Mouse (Mus musculus): ENCODE results near the gene Elmo1.
A peak's percentile ranks its signal among the peaks of the same experiment; 100 is the strongest.

Elmo1 gene

DNA sequence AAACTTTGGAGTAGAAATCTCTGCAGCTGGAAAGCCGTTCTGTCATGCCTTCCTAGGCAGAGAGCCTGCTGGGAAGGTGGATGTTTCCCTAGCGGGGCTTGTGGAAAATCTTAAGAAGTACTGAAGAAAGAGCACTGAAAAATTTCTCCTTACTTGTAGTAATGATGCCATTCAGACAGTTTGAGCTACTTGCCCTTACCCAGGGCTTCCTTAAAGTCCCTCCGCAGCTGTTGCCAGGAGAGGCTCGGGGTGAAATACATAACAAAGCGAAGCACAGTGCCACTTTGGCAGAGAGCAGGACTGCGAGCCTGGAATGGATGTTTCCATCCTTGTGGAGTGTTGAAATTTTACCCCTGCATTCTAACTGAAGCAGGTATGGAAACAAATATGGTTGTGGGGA, 164.5 kb downstream of the Elmo1 start:
- no peak for ATAC-seq (ENCODE audit: insufficient number of reproducible peaks, low FRiP score, low TSS enrichment)

DNA sequence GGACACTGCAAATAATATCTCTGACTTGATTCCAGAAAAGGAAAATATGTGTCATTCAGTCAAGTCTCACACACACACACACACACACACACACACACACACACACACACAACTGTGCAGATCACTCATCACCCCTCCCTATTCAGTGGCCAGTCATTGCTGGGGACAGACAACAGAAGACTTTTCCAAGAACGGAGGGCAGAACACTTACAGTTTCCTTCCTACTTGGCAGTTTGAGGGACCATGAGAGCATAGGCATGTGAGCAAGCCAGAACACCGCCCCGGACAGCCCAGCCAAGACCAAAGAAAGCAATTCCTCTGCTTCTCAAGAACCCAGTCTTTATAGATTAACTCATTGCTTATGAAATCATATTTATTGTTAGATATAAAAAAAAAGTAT, 165.0 kb downstream of the Elmo1 start:
- no peak for ATAC-seq (ENCODE audit: insufficient number of reproducible peaks, low FRiP score, low TSS enrichment)

DNA sequence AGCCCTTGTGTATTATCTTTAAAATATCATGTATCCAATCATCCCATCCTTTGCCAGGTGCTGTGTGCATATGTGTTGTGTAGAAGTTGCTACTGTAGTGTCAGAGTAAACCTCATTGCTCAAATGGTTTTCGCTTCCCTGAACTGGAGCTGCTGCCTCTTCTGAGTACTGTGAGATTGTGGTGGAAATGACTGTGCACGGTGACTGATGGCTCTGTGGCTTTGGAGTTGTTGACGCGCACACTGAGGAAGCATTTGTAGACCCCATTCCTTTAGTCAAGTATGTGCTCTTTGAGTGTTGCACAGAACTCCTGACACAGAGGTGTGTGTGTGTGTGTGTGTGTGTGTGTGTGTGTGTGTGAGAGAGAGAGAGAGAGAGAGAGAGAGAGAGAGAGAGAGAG, 166.2 kb downstream of the Elmo1 start:
- no peak for ATAC-seq (ENCODE audit: insufficient number of reproducible peaks, low FRiP score, low TSS enrichment)

DNA sequence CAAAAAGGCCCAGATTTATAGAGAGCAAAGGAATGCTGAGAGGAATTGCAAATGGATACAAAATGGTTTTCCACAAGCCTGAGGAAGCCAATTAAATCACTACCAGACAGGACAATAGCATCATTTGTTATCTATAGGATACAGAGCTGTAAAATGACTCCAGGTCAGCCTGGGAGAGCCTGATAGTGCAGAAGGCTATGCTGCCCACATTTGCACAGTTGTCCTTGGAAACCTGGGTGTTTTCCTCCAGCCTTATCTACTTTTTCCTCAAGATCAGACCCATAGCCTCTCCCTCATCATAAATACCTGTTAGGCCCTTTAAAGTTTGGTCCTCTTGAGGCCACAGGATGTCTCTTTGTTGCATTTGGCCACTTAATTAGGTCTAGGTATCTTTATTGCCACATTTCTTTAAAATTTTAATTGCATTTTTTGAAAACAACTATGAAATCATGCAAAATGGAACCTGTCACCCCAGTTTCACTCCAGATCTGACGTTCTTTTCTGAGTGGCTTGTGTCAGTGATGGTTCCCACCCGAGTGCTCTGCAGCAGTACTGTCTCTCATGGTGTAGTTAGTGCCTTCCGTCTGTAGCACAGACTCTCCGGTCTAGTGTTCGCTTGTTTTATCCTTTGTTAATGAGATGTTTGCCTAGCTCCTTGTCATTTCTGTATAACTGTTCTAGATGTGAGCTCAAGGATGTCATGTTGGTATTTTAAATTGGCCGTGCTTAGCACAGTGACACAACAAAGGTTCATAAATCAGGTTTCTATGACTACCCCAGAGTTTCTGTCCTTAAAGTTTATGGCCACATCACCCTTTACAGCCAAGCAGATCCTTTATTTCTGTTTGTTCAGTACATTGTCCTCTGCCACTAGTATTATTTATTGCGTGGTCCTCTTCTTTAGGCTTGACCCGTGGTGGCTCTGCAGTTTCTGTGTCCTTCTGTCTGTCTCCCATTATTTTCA, 167.4 kb downstream of the Elmo1 start:
- ATAC-seq (ENCODE audit: insufficient number of reproducible peaks, low FRiP score, low TSS enrichment) = no peak

DNA sequence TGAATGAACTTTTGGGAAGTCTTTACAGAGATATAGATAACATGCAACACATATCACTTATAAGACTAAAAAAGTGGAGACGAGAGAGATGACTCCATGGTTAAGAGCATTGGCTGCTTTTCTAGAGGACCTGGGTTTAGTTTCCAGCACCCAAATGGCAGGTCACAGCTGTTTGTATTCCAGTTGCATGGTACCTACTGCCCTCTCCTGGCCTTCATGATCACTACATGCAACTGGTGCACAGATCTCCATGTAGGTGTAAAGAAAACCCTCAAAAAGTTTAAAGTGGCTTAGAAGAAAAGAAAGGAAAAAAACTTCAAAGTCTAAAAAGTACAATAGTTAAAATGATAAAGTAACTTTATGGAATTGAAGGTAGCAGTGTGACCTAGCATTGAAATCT, 172.8 kb downstream of the Elmo1 start:
- no peak for ATAC-seq (ENCODE audit: insufficient number of reproducible peaks, low FRiP score, low TSS enrichment)

DNA sequence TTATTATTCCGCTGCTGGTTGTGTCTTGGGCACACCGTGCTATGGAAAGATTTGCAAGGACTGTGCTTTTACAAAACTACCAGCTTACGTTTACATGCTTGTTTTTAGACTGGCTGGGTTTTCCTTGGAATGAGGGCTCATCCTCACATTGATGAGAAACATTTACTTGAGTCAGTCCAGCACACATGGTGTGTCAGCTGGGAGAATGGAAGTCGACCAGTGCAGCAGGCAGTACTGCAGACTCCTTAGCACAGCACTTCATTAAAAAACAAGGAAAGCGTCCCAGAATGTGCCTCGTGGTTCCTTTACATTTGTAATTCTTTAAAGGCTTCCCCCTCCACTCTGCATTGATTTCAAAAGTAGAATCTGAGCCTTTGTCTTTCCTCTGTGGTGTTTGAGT, 179.8 kb downstream of the Elmo1 start:
- ATAC-seq (ENCODE audit: insufficient number of reproducible peaks, low FRiP score, low TSS enrichment) = no peak

DNA sequence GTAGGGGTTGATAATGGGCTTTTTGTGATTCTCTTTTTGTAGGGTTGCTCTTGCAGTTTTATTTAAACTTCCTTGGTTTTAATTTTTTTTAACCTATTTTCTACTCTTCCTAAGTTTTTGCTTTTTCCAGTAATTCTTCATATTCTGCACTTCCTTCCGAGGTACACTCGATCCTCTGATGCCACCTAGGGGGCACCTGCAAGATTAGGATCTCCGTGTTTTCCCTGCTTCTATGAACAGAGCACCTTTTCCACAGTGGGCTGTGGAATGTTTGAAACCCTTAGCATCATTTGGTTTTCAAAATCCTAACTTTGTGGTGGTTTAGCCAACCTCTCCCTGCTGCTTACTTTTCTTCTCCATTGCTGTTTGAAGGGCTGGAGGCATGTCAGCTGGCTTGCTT, 181.4 kb downstream of the Elmo1 start:
- ATAC-seq (ENCODE audit: insufficient number of reproducible peaks, low FRiP score, low TSS enrichment) = no peak

DNA sequence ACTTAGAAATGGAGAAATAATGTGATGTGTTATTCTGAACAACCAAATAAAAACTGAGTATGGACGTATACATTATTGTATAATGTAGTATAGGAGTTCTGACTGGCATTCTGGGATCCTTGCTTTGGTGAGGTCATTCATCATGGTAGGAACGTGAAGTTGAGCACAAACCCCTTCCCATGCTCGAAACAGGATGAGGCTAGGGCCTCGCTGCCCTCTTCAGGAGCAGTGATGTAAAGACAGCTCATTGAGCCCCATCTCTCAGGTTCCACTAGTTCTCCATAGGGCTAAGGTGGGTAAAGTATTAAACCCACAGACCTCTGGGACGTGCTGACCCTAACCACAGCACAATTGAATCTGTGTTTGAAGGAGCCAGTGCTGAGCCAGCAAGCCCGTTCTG, 182.2 kb downstream of the Elmo1 start:
- ATAC-seq (ENCODE audit: insufficient number of reproducible peaks, low FRiP score, low TSS enrichment) = no peak

DNA sequence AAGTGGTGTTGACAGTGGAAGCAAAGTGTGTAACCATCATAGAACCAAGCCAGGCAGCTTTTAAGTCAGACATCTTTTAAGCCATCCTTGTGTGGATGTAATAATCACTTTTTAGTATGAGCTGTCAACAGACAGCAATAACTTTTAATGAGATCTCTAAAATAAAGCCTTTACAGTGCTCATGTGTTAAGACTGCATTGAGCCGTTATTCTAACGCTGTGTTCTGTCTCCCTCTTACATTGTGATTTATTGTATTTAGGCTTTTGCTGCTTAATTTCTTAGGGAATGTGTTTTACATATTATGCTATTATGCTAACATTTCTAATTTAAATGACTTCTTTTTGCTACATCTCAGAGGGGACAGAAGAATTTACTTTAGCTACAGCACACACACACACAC, 189.5 kb downstream of the Elmo1 start:
- no peak for ATAC-seq (ENCODE audit: insufficient number of reproducible peaks, low FRiP score, low TSS enrichment)

DNA sequence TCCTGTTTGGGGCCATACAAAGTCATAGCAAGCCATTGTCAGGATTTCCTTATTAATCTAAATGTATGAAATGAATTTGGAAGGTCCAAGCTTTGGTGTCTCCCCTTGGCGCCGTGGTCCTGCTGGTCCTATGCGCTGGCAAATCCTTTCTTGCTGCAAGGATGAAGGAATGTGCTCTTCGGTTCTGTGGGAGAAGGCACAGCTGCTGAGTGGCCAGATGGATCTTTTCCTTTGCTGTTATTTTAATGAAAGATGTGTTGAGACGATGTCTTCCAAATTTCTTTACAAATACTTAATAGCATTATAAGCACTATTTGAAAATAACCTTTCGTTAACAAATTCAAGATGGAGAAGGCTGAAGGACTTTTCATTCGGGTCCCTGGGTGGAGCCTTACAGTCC, 193.5 kb downstream of the Elmo1 start:
- no peak for ATAC-seq (ENCODE audit: insufficient number of reproducible peaks, low FRiP score, low TSS enrichment)

DNA sequence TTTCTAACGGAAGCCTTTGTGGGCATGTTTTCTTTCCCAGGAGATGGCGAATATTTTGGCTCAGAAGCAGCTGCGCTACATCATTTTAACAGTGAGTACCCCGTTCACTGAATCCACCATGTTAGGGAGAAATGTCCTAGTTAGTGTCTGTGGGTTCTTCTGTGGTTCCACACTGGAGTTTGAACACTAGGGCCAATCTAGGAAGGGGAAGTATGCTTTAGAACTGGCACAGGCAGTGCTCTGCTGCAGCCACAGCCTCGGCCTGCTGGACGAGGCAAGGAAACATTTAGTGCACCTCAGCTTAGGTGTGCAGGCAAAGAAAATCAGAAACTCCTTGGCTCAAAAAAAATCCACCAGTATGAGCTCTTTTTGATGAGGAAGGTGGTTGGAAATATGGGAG, 196.3 kb downstream of the Elmo1 start:
- no peak for ATAC-seq (ENCODE audit: insufficient number of reproducible peaks, low FRiP score, low TSS enrichment)

DNA sequence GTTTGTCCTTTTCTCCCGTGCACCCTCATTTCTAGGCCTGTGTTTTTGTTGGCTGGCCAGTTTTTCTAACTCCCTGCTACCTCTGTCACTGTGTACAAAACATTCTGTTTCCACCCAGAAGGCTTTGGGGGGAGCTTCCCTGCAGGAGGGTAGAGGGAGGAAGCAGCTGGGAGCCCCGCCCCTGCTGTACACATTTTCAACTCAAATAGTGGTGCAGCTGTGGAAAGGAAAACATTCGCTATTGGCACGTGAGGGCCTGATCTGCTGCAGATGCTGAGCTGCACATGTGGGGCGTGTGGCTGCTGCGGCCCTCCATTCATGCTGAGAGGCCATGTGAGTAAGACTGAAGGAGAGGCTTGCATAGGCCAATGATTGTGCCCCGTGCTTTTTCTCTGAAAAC, 198.0 kb downstream of the Elmo1 start:
- no peak for ATAC-seq (ENCODE audit: insufficient number of reproducible peaks, low FRiP score, low TSS enrichment)

DNA sequence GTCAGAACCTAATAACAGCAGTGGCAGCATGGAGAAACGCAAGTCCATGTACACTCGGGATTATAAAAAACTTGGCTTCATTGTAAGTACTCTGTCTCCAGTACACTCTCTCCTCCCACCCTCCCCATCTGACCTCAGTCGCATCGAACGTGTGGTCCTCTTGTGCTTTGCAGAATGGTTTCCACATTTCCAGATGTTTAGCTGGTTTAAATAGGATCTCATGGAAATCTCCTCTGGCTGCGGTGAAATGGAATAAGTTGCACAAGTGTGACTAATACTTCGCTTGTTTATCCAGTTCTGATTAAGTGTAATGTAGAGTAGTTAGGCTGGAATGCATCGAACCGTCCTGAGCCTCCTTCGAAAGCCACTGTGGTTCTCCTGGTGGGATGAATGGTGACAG, 200.0 kb downstream of the Elmo1 start:
- no peak for ATAC-seq (ENCODE audit: insufficient number of reproducible peaks, low FRiP score, low TSS enrichment)

DNA sequence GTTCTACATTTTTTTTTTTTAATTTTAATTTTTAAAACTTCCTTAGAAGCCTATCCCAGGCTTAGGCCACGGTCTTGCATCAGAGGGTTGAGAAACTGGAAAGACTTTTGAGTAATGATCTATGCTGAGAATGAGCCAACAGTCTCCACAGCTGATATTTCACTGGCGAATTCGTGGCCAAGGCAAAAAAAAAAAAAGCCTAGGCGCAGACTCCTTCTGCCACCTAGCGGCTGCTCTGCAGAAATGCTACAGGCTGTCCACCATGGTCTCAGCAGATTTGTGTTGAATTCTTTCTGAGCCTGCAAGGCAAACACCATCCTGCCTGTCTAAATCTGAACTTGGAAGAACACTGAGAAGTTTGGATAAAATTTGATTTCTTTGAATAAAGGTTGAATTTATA, 202.0 kb downstream of the Elmo1 start:
- ATAC-seq (ENCODE audit: insufficient number of reproducible peaks, low FRiP score, low TSS enrichment) = peak; percentile 62

DNA sequence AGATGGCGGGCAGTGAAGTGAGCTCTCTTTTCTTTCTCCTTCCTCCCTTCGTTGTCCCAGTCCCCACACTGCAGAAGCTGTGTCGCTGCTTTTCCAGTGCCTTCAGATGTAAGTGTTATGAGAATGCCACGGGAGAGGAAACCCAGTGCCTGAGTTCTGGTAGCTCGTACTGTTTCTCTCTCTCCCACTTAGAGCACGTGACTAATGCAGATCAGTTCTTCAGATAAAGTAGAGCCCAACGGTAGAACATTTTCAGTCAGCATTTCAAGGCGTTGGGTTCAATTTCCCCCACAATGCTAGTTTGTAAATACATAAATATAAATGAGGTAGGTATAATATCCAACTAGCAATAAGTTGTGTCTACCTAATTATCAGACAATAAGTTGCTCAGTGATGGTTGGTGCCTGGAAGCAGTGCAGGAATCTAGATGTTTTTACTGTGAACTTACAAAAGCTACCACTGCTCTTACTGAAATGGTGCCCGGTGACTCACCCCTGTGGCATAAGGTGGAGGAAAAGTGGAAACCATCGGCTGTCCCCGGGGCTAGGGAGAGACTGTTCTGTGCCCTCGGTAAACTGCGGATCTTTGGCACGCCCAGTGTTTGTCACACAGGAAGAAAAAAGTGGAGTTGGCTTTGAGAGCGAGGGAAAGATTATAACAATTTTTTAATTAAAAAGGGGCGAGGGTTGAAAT, 205.0 kb downstream of the Elmo1 start:
- no peak for ATAC-seq (ENCODE audit: insufficient number of reproducible peaks, low FRiP score, low TSS enrichment)

DNA sequence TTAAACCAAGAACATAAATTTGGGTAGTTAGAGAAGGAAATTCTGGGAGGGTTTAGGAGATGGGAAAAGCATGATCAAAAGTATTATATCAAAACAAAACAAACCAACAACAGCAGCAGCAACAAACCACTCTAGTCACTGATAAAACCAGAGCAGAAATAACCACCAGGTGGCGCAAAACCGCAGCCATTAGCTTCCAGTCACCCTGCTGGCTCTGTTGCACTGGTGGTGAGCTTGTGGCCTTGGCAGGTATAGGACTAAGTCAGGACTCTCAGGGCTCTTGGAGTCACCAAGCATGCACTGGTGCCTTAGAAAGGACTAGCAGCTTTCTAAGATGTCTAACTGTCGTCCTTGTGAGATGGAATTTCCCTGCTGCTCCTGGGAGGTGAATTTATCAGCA, 207.4 kb downstream of the Elmo1 start:
- no peak for ATAC-seq (ENCODE audit: insufficient number of reproducible peaks, low FRiP score, low TSS enrichment)

DNA sequence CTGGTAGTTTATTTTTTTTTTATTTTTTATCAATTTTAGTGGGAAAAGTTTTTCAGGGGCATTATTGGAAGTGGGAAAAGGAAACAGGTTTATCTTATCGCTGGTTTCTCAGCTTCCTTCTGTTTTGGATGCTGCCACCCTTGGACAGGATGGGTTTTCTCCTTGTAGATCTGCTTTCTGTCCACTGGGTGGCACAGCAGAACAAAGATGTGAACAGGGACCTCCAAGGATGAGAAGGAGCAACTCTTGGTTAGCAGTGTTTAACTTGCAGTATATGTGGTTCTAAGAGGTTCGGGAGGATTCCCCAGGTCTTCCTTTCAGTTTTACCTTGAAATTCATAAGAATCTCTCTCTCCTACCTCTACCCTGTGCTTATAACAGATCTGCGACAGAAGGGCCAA, 209.0 kb downstream of the Elmo1 start:
- peak; percentile 84 for ATAC-seq (ENCODE audit: insufficient number of reproducible peaks, low FRiP score, low TSS enrichment)

DNA sequence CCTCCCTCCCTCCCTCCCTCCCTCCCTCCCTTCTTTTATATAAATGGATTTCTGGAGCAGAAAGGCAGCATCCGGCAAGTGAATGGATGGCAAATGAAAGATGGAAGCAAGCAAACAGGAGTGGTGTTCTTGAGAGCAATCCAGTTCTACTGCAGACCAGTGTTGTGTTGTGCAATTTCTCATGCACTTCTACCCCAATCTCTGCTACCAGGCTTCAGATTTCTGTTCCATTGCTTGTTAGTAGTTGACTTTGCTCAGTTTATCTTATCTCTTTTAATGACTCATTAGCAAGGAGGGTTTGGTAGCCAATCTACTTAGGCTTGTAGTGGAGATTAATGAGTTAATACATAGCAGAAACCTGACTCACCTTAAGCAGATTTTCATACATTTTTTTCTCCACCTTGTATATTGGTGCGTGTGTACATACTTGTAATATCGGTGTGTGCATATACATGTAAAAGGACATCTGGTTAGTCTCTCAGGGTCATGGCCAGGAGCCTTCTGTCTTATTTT, 209.7 kb downstream of the Elmo1 start:
- ATAC-seq (ENCODE audit: insufficient number of reproducible peaks, low FRiP score, low TSS enrichment) = no peak

DNA sequence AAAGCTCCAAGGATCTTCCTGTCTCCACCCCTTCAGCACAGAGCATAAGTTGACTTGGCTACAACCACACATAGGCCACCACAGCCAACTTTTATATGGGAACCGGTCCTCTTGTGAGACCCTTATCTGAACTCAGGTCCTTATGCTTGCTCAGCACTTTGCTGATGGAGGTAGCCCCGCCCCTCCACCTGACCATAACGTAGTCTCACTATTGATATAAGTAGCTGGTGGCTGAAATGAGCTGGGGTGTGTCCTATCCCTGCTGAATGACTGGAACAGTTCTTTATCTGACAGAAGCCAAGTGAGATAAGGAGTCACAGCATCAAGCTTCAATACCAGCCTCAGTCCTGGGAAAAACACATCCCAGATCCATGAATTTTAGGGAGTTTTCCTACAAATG, 210.2 kb downstream of the Elmo1 start:
- ATAC-seq (ENCODE audit: insufficient number of reproducible peaks, low FRiP score, low TSS enrichment) = no peak

DNA sequence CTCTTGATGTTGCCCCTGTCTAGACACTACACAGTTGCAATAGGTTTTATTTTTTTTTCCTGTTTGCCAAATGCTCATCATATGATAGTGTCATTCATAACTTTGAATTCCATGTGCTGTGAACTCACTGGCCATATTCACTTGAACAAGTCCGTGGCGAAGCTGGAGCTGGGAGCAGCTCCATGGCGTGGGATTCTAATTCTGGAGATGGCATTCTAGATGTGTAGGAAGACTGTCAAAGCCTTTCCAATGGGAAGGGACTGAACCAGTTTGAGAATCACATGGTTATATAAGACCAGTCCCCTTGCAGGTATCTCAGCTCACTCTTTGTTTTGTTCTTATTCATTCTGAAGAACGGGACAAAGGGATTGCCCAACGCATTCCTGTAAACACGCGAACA, 211.4 kb downstream of the Elmo1 start:
- ATAC-seq (ENCODE audit: insufficient number of reproducible peaks, low FRiP score, low TSS enrichment) = no peak

DNA sequence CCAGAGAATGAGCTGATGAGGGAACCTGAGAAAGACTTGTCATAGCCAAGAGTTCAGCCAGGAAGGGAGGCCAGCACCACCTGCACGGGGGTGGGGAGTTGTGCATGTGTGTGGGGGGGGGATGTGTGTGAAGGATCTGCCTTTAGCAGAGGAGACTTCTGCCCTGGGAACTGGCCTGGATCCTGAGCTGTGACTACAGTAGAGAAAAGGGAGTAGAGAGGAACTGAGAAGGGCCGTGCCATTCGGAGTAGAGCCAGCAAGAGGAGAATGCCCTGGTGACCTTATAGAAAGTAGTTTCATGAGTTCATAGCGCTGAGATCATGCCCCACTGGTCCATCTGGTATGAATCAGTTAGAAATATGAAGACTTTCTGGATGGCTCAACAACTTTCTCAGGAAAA, 215.2 kb downstream of the Elmo1 start:
- no peak for ATAC-seq (ENCODE audit: insufficient number of reproducible peaks, low FRiP score, low TSS enrichment)
